Mouse (Mus musculus) forebrain, postnatal 0 days (tissue): Measurements from ENCODE around the gene Maz. TPM values are rescaled to one million over a fixed set of nuclear protein-coding genes. Genes with fewer than 3 reads are reported as not detected.
A peak's percentile ranks its signal among the peaks of the same experiment; 100 is the strongest.

Source experiments
- ATAC-seq: fragments of 200-750 bp; cut with Nextera tagmentation; 2 replicates; pipeline ENCODE4 v1.8.0; 2017; ENCODE audit warnings: mild to moderate bottlenecking, moderate library complexity
- DNase-seq: peaks from one replicate; pipeline ENCODE4 v3.0.0-alpha.2; 2015
- H3K27ac ChIP-seq: fragments of 300-500 bp; sonication (generic); 2 replicates; pipeline ENCODE4 v1.5.1; 2014; ENCODE audit warnings: low read depth, mild to moderate bottlenecking, antibody characterized with exemption, low read length, moderate library complexity, mixed read lengths
- H3K27me3 ChIP-seq: fragments of 300-500 bp; sonication (generic); 2 replicates; pipeline ENCODE4 v1.6.1; 2014; ENCODE audit warnings: mild to moderate bottlenecking, low read length, mixed read lengths; ENCODE audit not compliant: insufficient read depth
- H3K36me3 ChIP-seq: fragments of 300-500 bp; sonication (generic); 2 replicates; pipeline ENCODE4 v1.6.1; 2014; ENCODE audit warnings: mild to moderate bottlenecking, moderate library complexity; ENCODE audit not compliant: insufficient read depth
- H3K4me1 ChIP-seq: fragments of 300-500 bp; sonication (generic); 2 replicates; pipeline ENCODE4 v1.6.1; 2014; ENCODE audit warnings: antibody characterized with exemption; ENCODE audit not compliant: insufficient read depth
- H3K4me2 ChIP-seq: fragments of 300-500 bp; sonication (generic); 2 replicates; pipeline ENCODE4 v1.6.1; 2014; ENCODE audit warnings: low read depth, mild to moderate bottlenecking, moderate library complexity
- H3K4me3 ChIP-seq: fragments of 300-500 bp; sonication (generic); 2 replicates; pipeline ENCODE4 v1.5.1; 2014; ENCODE audit warnings: low read depth, low read length, mixed read lengths
- H3K9ac ChIP-seq: fragments of 300-500 bp; sonication (generic); 2 replicates; pipeline ENCODE4 v1.6.1; 2014; ENCODE audit warnings: mild to moderate bottlenecking
- H3K9me3 ChIP-seq: fragments of 300-500 bp; sonication (generic); 2 replicates; pipeline ENCODE4 v1.6.1; 2016; ENCODE audit warnings: low read length
- CTCF ChIP-seq: sonication (generic); IDR thresholded peaks from 2 replicates; pipeline ENCODE4 v1.5.1; 2016; ENCODE audit warnings: antibody characterized with exemption, control low read depth, low read depth
- WGBS: fragments of 180-500 bp; shearing (Covaris S2); extraction: QIAGEN DNeasy Blood & Tissue Kit; methylation state at CpG from one replicate; pipeline ENCODE4 v1.1.7; 2014; 5-methylcytosine and 5-hydroxymethylcytosine counted together
- polyA plus RNA-seq: library from polyadenylated mRNA; unstranded; fragments of >200 nt; fragmentation: Nextera tagmentation; extraction: Ambion mirVana; gene quantifications from 2 replicates; pipeline ENCODE4 v1.2.1, GENCODE M21; 2015
- total RNA-seq: library from RNA; depleted of rRNA; stranded (reverse); fragments of >200 nt; gene quantifications from 2 replicates; pipeline ENCODE4 v1.2.3, GENCODE M21; 2014

Maz gene
- total and polyA plus RNA-seq, 2 experiments from 2014 or later = 73.9 to 200 TPM

GRCm38 (mm10) chr7:127025556-127026160 is 1.2 kb downstream of the Maz start:
- no peak for ATAC-seq
- peak overlapping the region; percentile 98 for H3K9ac ChIP-seq
- H3K4me1 ChIP-seq = peaks cover 28% of the 10 kb centered on the region
- H3K36me3 ChIP-seq = peaks cover 17% of the 10 kb centered on the region
- H3K27ac ChIP-seq = peak overlapping the region; percentile 99
- H3K27me3 ChIP-seq = no peaks in the 10 kb centered on the region
- 2% methylated on average over 56 of the region's 65 CpGs for WGBS
- TF ChIP-seq CTCF = no peak
- H3K4me2 ChIP-seq = peak overlapping the region; percentile 87
- no peaks in the 10 kb centered on the region for H3K9me3 ChIP-seq
- peak overlapping the region; percentile 97 for H3K4me3 ChIP-seq
- DNase-seq = no peak

- ATAC-seq = peak; percentile 50
- peak; percentile 88 for DNase-seq
- peak; percentile 86 for TF ChIP-seq CTCF
- Histone ChIP-seq H3K4me2 (peak overlapping the region; percentile 87), H3K4me1 (peaks cover 35% of the 10 kb centered on the region), H3K9ac (peak overlapping the region; percentile 98), H3K4me3 (peak overlapping the region; percentile 97), H3K27ac (peak overlapping the region; percentile 99), H3K27me3 (no peaks in the 10 kb centered on the region), H3K36me3 (peaks cover 17% of the 10 kb centered on the region), H3K9me3 (no peaks in the 10 kb centered on the region)
- under 1% methylated on average over 30 of the region's 30 CpGs for WGBS
These were observed 1.9 kb downstream of the Maz start for GRCm38 (mm10) chr7:127024755-127025555.

GRCm38 (mm10) chr7:127023896-127024690 is 2.7 kb downstream of the Maz start:
- Histone ChIP-seq H3K9me3 (no peaks in the 10 kb centered on the region), H3K36me3 (peaks cover 17% of the 10 kb centered on the region), H3K27ac (peak overlapping the region; percentile 99; the same call in 1 of the 2 replicates), H3K4me2 (peak overlapping the region; percentile 87), H3K9ac (peak overlapping the region; percentile 98), H3K4me3 (peak overlapping the region; percentile 97), H3K27me3 (no peaks in the 10 kb centered on the region), H3K4me1 (peaks cover 44% of the 10 kb centered on the region)
- DNase-seq (no peak), ATAC-seq (no peak)
- TF ChIP-seq CTCF = no peak
- WGBS = 11% methylated on average over 19 of the region's 19 CpGs

GRCm38 (mm10) chr7:127023272-127023691 is 3.6 kb downstream of the Maz start:
- ATAC-seq = no peak
- no peaks in the 10 kb centered on the region for H3K27me3 ChIP-seq
- 70% methylated on average over 13 of the region's 13 CpGs for WGBS
- H3K9ac ChIP-seq = no peak overlapping the region
- H3K27ac ChIP-seq = no peak overlapping the region
- peak overlapping the region; percentile 87 for H3K4me2 ChIP-seq
- no peaks in the 10 kb centered on the region for H3K9me3 ChIP-seq
- H3K36me3 ChIP-seq = peaks cover 17% of the 10 kb centered on the region
- H3K4me3 ChIP-seq = no peak overlapping the region
- H3K4me1 ChIP-seq = peaks cover 50% of the 10 kb centered on the region
- DNase-seq = no peak
- no peak for TF ChIP-seq CTCF

- Histone ChIP-seq H3K27me3 (no peaks in the 10 kb centered on the region), H3K4me1 (peaks cover 50% of the 10 kb centered on the region), H3K9ac (no peak overlapping the region), H3K36me3 (peaks cover 17% of the 10 kb centered on the region), H3K27ac (no peak overlapping the region), H3K4me3 (no peak overlapping the region), H3K4me2 (peak overlapping the region; percentile 87; the same call in 1 of the 2 replicates), H3K9me3 (no peaks in the 10 kb centered on the region)
- no peak for DNase-seq
- WGBS = 69% methylated on average over 7 of the region's 7 CpGs
- TF ChIP-seq CTCF = no peak
- no peak for ATAC-seq
These were observed 4.1 kb downstream of the Maz start for GRCm38 (mm10) chr7:127022528-127023271.
